Mouse (Mus musculus) MEL (cell line): ENCODE results near the gene Cpt1c. TPM values are rescaled to one million over a fixed set of nuclear protein-coding genes. Genes with fewer than 3 reads are reported as not detected.

ENCODE experiments used
- DNase-seq: peaks from one replicate; pipeline ENCODE4 v3.0.0; 2011; ENCODE audit warnings: low read depth, low spot score
- H3K27ac ChIP-seq: 2 replicates; pipeline ENCODE4 v1.5.1; 2012; ENCODE audit warnings: low read depth, mild to moderate bottlenecking, control low read depth, low read length, moderate library complexity; ENCODE audit not compliant: control insufficient read depth
- H3K27me3 ChIP-seq, 2 experiments: fragments of 150-350 bp in 1 of 2; sonication (generic) in 1 of 2; 2 replicates each; pipeline ENCODE4 v1.6.1; 2012; ENCODE audit warnings: low read length in 2 of 2, mild to moderate bottlenecking in 2 of 2, improper control_type of control experiment in 1 of 2, moderate library complexity in 1 of 2; ENCODE audit not compliant: insufficient read depth in 2 of 2, control insufficient read depth in 1 of 2
- H3K36me3 ChIP-seq, 2 experiments: 2 replicates each; pipeline ENCODE4 v1.6.1; 2012 to 2014; ENCODE audit warnings: low read length in 2 of 2, improper control_type of control experiment in 1 of 2, inconsistent platforms in 1 of 2, mild to moderate bottlenecking in 1 of 2; ENCODE audit not compliant: insufficient read depth in 2 of 2, control insufficient read depth in 1 of 2
- H3K4me1 ChIP-seq, 2 experiments: fragments of 150-350 bp in 1 of 2; sonication (generic) in 1 of 2; 2 replicates each; pipeline ENCODE4 v1.6.1; 2012; ENCODE audit warnings: low read length in 2 of 2, improper control_type of control experiment in 1 of 2, mild to moderate bottlenecking in 1 of 2; ENCODE audit not compliant: insufficient read depth in 2 of 2, control insufficient read depth in 1 of 2
- H3K4me3 ChIP-seq, 2 experiments: fragments of 150-350 bp in 1 of 2; sonication (generic) in 1 of 2; 2 replicates each; pipeline ENCODE4 v1.5.1; 2012; ENCODE audit warnings: low read depth in 2 of 2, low read length in 2 of 2, mild to moderate bottlenecking in 2 of 2, moderate library complexity in 2 of 2, control low read depth in 1 of 2, improper control_type of control experiment in 1 of 2; ENCODE audit not compliant: control insufficient read depth in 1 of 2, insufficient read depth in 1 of 2
- H3K79me2 ChIP-seq: 2 replicates; pipeline ENCODE4 v1.6.1; 2012; ENCODE audit warnings: mild to moderate bottlenecking, low read length, moderate library complexity; ENCODE audit not compliant: control insufficient read depth, poor library complexity, insufficient read depth
- H3K9ac ChIP-seq: 2 replicates; pipeline ENCODE4 v1.6.1; 2012; ENCODE audit warnings: low read depth, mild to moderate bottlenecking, control low read depth, low read length, moderate library complexity; ENCODE audit not compliant: control insufficient read depth, poor library complexity, severe bottlenecking
- H3K9me3 ChIP-seq: fragments of 150-350 bp; sonication (generic); replicated peaks from 2 replicates; pipeline ENCODE4 v1.6.1; 2012; ENCODE audit warnings: mild to moderate bottlenecking, low read length, improper control_type of control experiment, moderate library complexity; ENCODE audit not compliant: insufficient read depth
- BHLHE40 ChIP-seq: IDR thresholded peaks from 2 replicates; pipeline ENCODE4 v1.6.1; 2012; ENCODE audit warnings: low read depth, mild to moderate bottlenecking, inconsistent platforms, low read length, improper control_type of control experiment, borderline replicate concordance
- CHD1 ChIP-seq: IDR thresholded peaks from 2 replicates; pipeline ENCODE4 v1.6.1; 2012; ENCODE audit warnings: low read depth, mild to moderate bottlenecking, inconsistent platforms, low read length, improper control_type of control experiment
- CHD2 ChIP-seq: IDR thresholded peaks from 2 replicates; pipeline ENCODE4 v1.6.1; 2011; ENCODE audit warnings: low read length, improper control_type of control experiment
- CTCF ChIP-seq, 3 experiments: IDR thresholded peaks in 2 of 3; conservative IDR thresholded peaks in 1 of 3; 2 replicates each; pipeline ENCODE4 v1.5.1; 2011 to 2012; ENCODE audit warnings: low read length in 3 of 3, low read depth in 2 of 3, mild to moderate bottlenecking in 2 of 3, improper control_type of control experiment in 1 of 3, inconsistent platforms in 1 of 3, mixed read lengths in 1 of 3, moderate library complexity in 1 of 3; ENCODE audit not compliant: control insufficient read depth in 1 of 3, insufficient read depth in 1 of 3, poor library complexity in 1 of 3, severe bottlenecking in 1 of 3
- E2F4 ChIP-seq: IDR thresholded peaks from 2 replicates; pipeline ENCODE4 v1.6.1; 2011; ENCODE audit warnings: low read depth, low read length, improper control_type of control experiment, borderline replicate concordance
- EP300 ChIP-seq, 2 experiments: IDR thresholded peaks; 2 replicates each; pipeline ENCODE4 v1.6.1; 2011; ENCODE audit warnings: improper control_type of control experiment in 2 of 2, low read length in 2 of 2, low read depth in 1 of 2, mild to moderate bottlenecking in 1 of 2
- GABPA ChIP-seq: IDR thresholded peaks from 2 replicates; pipeline ENCODE4 v1.6.1; 2012; ENCODE audit warnings: low read depth, mild to moderate bottlenecking, inconsistent platforms, low read length, improper control_type of control experiment, moderate library complexity
- GATA1 ChIP-seq: IDR thresholded peaks from 2 replicates; pipeline ENCODE4 v1.6.1; 2011; ENCODE audit warnings: low read depth, low read length, improper control_type of control experiment
- JUND ChIP-seq: IDR thresholded peaks from 2 replicates; pipeline ENCODE4 v1.6.1; 2011; ENCODE audit warnings: low read depth, mild to moderate bottlenecking, improper control_type of control experiment, low read length
- KAT2A ChIP-seq: conservative IDR thresholded peaks from 2 replicates; pipeline ENCODE4 v1.6.1; 2012; ENCODE audit warnings: low read depth, low read length, improper control_type of control experiment, inconsistent platforms
- MAFK ChIP-seq: IDR thresholded peaks from 2 replicates; pipeline ENCODE4 v1.6.1; 2011; ENCODE audit warnings: low read depth, mild to moderate bottlenecking, low read length, improper control_type of control experiment, borderline replicate concordance
- MAX ChIP-seq: IDR thresholded peaks from 2 replicates; pipeline ENCODE4 v1.6.1; 2011; ENCODE audit warnings: low read length, improper control_type of control experiment
- MAZ ChIP-seq: IDR thresholded peaks from 2 replicates; pipeline ENCODE4 v1.6.1; 2012; ENCODE audit warnings: low read depth, mild to moderate bottlenecking, inconsistent platforms, low read length, improper control_type of control experiment
- MEF2A ChIP-seq: IDR thresholded peaks from 2 replicates; pipeline ENCODE4 v1.6.1; 2014; ENCODE audit warnings: low read depth, mild to moderate bottlenecking, inconsistent platforms, low read length, improper control_type of control experiment; ENCODE audit not compliant: poor library complexity, insufficient replicate concordance, severe bottlenecking; ENCODE audit errors: extremely low read depth
- MXI1 ChIP-seq: IDR thresholded peaks from 2 replicates; pipeline ENCODE4 v1.6.1; 2011; ENCODE audit warnings: mild to moderate bottlenecking, low read depth, low read length, improper control_type of control experiment
- MYC ChIP-seq: IDR thresholded peaks from 2 replicates; pipeline ENCODE4 v1.6.1; 2011; ENCODE audit warnings: low read depth, mild to moderate bottlenecking, low read length, improper control_type of control experiment, moderate library complexity
- NELFE ChIP-seq: IDR thresholded peaks from 2 replicates; pipeline ENCODE4 v1.6.1; 2011; ENCODE audit warnings: low read depth, low read length, improper control_type of control experiment
- NRF1 ChIP-seq: IDR thresholded peaks from 2 replicates; pipeline ENCODE4 v1.6.1; 2014; ENCODE audit warnings: low read depth, mild to moderate bottlenecking, inconsistent platforms, low read length, improper control_type of control experiment, moderate library complexity; ENCODE audit not compliant: poor library complexity, insufficient read depth, severe bottlenecking
- POLR2A ChIP-seq, 2 experiments: IDR thresholded peaks; 2 replicates each; pipeline ENCODE4 v1.6.1; 2011 to 2012; ENCODE audit warnings: low read length in 2 of 2, mild to moderate bottlenecking in 2 of 2, control low read depth in 1 of 2, improper control_type of control experiment in 1 of 2, low read depth in 1 of 2, moderate library complexity in 1 of 2; ENCODE audit not compliant: control insufficient read depth in 1 of 2, insufficient read depth in 1 of 2, poor library complexity in 1 of 2
- POLR2AphosphoS2 ChIP-seq: IDR thresholded peaks from 2 replicates; pipeline ENCODE4 v1.6.1; 2011; ENCODE audit warnings: low read length, improper control_type of control experiment
- POLR2AphosphoS5 ChIP-seq: IDR thresholded peaks from 2 replicates; pipeline ENCODE4 v1.6.1; 2012; ENCODE audit warnings: low read depth, borderline replicate concordance, mild to moderate bottlenecking, inconsistent platforms, low read length, moderate library complexity, mixed read lengths
- RAD21 ChIP-seq: IDR thresholded peaks from 2 replicates; pipeline ENCODE4 v1.6.1; 2011; ENCODE audit warnings: mild to moderate bottlenecking, low read depth, low read length, improper control_type of control experiment
- RCOR1 ChIP-seq: IDR thresholded peaks from 2 replicates; pipeline ENCODE4 v1.6.1; 2012; ENCODE audit warnings: low read depth, mild to moderate bottlenecking, inconsistent platforms, low read length, improper control_type of control experiment
- SIN3A ChIP-seq: IDR thresholded peaks from 2 replicates; pipeline ENCODE4 v1.6.1; 2012; ENCODE audit warnings: low read length, improper control_type of control experiment, inconsistent platforms
- TAL1 ChIP-seq: IDR thresholded peaks from 2 replicates; pipeline ENCODE4 v1.6.1; 2012; ENCODE audit warnings: mild to moderate bottlenecking, inconsistent platforms, low read length, moderate library complexity, mixed read lengths
- TCF12 ChIP-seq: IDR thresholded peaks from 2 replicates; pipeline ENCODE4 v1.6.1; 2014; ENCODE audit warnings: low read depth, mild to moderate bottlenecking, inconsistent platforms, low read length, improper control_type of control experiment, moderate library complexity
- USF1 ChIP-seq: IDR thresholded peaks from 2 replicates; pipeline ENCODE4 v1.6.1; 2014; ENCODE audit warnings: low read depth, mild to moderate bottlenecking, inconsistent platforms, low read length, improper control_type of control experiment, moderate library complexity
- USF2 ChIP-seq, 2 experiments: IDR thresholded peaks; 2 replicates each; pipeline ENCODE4 v1.6.1; 2011 to 2012; ENCODE audit warnings: improper control_type of control experiment in 2 of 2, low read length in 2 of 2, borderline replicate concordance in 1 of 2, inconsistent platforms in 1 of 2, low read depth in 1 of 2, mild to moderate bottlenecking in 1 of 2; ENCODE audit not compliant: insufficient read depth in 1 of 2
- ZC3H11A ChIP-seq: IDR thresholded peaks from 2 replicates; pipeline ENCODE4 v1.6.1; 2012; ENCODE audit warnings: low read depth, mild to moderate bottlenecking, inconsistent platforms, low read length, improper control_type of control experiment
- ZKSCAN1 ChIP-seq: IDR thresholded peaks from 2 replicates; pipeline ENCODE4 v1.6.1; 2012; ENCODE audit warnings: low read depth, mild to moderate bottlenecking, inconsistent platforms, low read length, improper control_type of control experiment, moderate library complexity
- ZMIZ1 ChIP-seq: IDR thresholded peaks from 2 replicates; pipeline ENCODE4 v1.6.1; 2012; ENCODE audit warnings: low read depth, mild to moderate bottlenecking, inconsistent platforms, low read length, improper control_type of control experiment, moderate library complexity
- ZNF384 ChIP-seq: IDR thresholded peaks from 2 replicates; pipeline ENCODE4 v1.6.1; 2012; ENCODE audit warnings: low read depth, mild to moderate bottlenecking, inconsistent platforms, low read length, improper control_type of control experiment
- polyA plus RNA-seq, 2 experiments: library from polyadenylated mRNA; stranded (reverse) in 1 of 2; unstranded in 1 of 2; fragments of >175 nt in 1 of 2; fragments of >200 nt in 1 of 2; gene quantifications; 2 replicates each; pipeline versions ENCODE4 v1.2.1 to v1.2.4; 2012; ENCODE audit warnings: low replicate concordance in 2 of 2, low read depth in 1 of 2; ENCODE audit not compliant: insufficient read length in 2 of 2, insufficient read depth in 1 of 2, missing spikeins in 1 of 2
- total RNA-seq: library from RNA; depleted of rRNA; stranded (reverse); fragments of 300-350 nt; gene quantifications from 2 replicates; pipeline ENCODE4 v1.2.3, GENCODE M21; 2012

Gene Cpt1c
- total and polyA plus RNA-seq, 3 experiments, result 0.35 to 0.81 TPM; not detected in 1

- TF ChIP-seq TAL1 (no peak), POLR2AphosphoS2 (no peak), NELFE (no peak; the same call in 1 of the 2 replicates), TCF12 (peak; percentile 22; the same call in 1 of the 2 replicates), RCOR1 (no peak), SIN3A (peak; percentile 63), ZC3H11A (no peak), EP300 (IDR thresholded peaks at IDR 0.05; ENCODE audit: low read depth in 1 of 2, low read length in 2 of 2) (no peak), MAZ (peak; percentile 87; the same call in 1 of the 2 replicates), CHD2 (peak; percentile 52; the same call in 1 of the 2 replicates), POLR2AphosphoS5 (no peak), ZKSCAN1 (no peak), MEF2A (no peak), E2F4 (peak; percentile 84), MXI1 (peak; percentile 91), ZMIZ1 (no peak), MAFK (no peak)
These were observed 41.4 kb upstream of the Cpt1c start, which contains the start of gene Scaf1 (continued) for GRCm38 (mm10) chr7:45015957-45016612.

- no peaks in the 10 kb centered on the region for H3K9me3 ChIP-seq
- peak overlapping the region; percentile 96 for H3K27ac ChIP-seq
- peak; percentile 82 for DNase-seq
- H3K4me1 ChIP-seq, result peaks cover 4 to 25% of the 10 kb centered on the region in 2 experiments
- H3K27me3 ChIP-seq, result no peaks in the 10 kb centered on the region
- peaks cover 3 to 17% of the 10 kb centered on the region in 2 experiments for H3K36me3 ChIP-seq
- peak overlapping the region; percentile 85 to 93 for H3K4me3 ChIP-seq
- H3K9ac ChIP-seq, result peak overlapping the region; percentile 97
- peaks cover 16% of the 10 kb centered on the region for H3K79me2 ChIP-seq
- TF ChIP-seq E2F4 (0 out of 2 replicates have a peak, but pooled peaks have one; percentile 36), BHLHE40 (no peak), NELFE (peak; percentile 93), GABPA (no peak), GATA1 (no peak), SIN3A (peak; percentile 68; the same call in 1 of the 2 replicates), MEF2A (no peak), CTCF (IDR thresholded peaks at IDR 0.05 in 2 of 3, conservative IDR thresholded peaks at IDR 0.05 in 1 of 3; ENCODE audit: control insufficient read depth in 1 of 3, insufficient read depth in 1 of 3, low read depth in 2 of 3, low read length in 3 of 3, poor library complexity in 1 of 3, severe bottlenecking in 1 of 3) (no peak), MAFK (no peak), TAL1 (no peak), RAD21 (no peak), JUND (no peak), ZNF384 (no peak), CHD1 (no peak), POLR2AphosphoS2 (peak; percentile 88), KAT2A (no peak), NRF1 (no peak), MAX (no peak), USF2 (IDR thresholded peaks at IDR 0.05; ENCODE audit: borderline replicate concordance in 1 of 2, insufficient read depth in 1 of 2, low read depth in 1 of 2, low read length in 2 of 2) (no peak), USF1 (no peak), EP300 (IDR thresholded peaks at IDR 0.05; ENCODE audit: low read depth in 1 of 2, low read length in 2 of 2) (peak; percentile 7 to 36; a peak in 1 of 4 replicates), RCOR1 (peak; percentile 8; the same call in 1 of the 2 replicates), POLR2A (IDR thresholded peaks at IDR 0.05; ENCODE audit: control insufficient read depth in 1 of 2, insufficient read depth in 1 of 2, low read depth in 1 of 2, low read length in 2 of 2, poor library complexity in 1 of 2) (peak; percentile 56 to 94; a peak in 3 of 4 replicates), MYC (no peak), MAZ (0 out of 2 replicates have a peak, but pooled peaks have one; percentile 18)
These were observed 40.8 kb upstream of the Cpt1c start for GRCm38 (mm10) chr7:45015344-45015956.
